ENCODE assay signal across 9 mouse cellular contexts in genomic region chr9:72155250-72156138, GRCm38 (mm10). TPM values are rescaled to one million over a fixed set of nuclear protein-coding genes. Genes with fewer than 3 reads are reported as not detected.
DNase-seq lines count a peak whose midpoint lies in the region; ATAC-seq lines count a peak whose summit lies in the region.
"Had no signal": no experiment of that assay in that cellular context is flagged by ENCODE, and none has a peak within 500 bp of the region (broad histone marks: within the 10 kb centered on the region; RNA-seq: fewer than 3 reads in every experiment).

No protein-coding gene starts in this region.

- no peaks in the 10 kb centered on the region for H3K27me3 ChIP-seq in forebrain, embryonic 16.5 days (replicated peaks; ENCODE audit: control insufficient read depth, insufficient read depth, low read length)
- H3K27me3 ChIP-seq in liver, embryonic 13.5 days = peaks cover 17% of the 10 kb centered on the region; the same call in 1 of the 2 replicates
- H3K27me3 ChIP-seq in stomach, embryonic 15.5 days (replicated peaks) = no peaks in the 10 kb centered on the region
- H3K27me3 ChIP-seq: Patski had no signal

- peak overlapping the region; percentile 3 for H3K4me3 ChIP-seq in forebrain, embryonic 16.5 days (replicated peaks; ENCODE audit: low read length)
- H3K4me3 ChIP-seq in liver, embryonic 13.5 days (replicated peaks) = no peak overlapping the region
- peak overlapping the region; percentile 17 for H3K4me3 ChIP-seq in stomach, embryonic 15.5 days (replicated peaks)

- DNase-seq in layer of hippocampus, adult 18-20 months (ENCODE audit: low spot score in 2 of 2) = peak; percentile 16 to 27
- no peak for DNase-seq in layer of hippocampus, adult 9-10 months (ENCODE audit: low spot score)
- DNase-seq in cerebellum, postnatal 14 days = peak; percentile 19 to 50
- DNase-seq in liver, embryonic 13.5 days = no peak
- no peak for DNase-seq in spleen, adult 18-20 months

- 0 out of 2 replicates have a peak, but pooled peaks cover 10% of the 10 kb centered on the region for H3K4me1 ChIP-seq in forebrain, embryonic 16.5 days (replicated peaks; ENCODE audit: control insufficient read depth, insufficient read depth, low read length)
- H3K4me1 ChIP-seq in liver, embryonic 13.5 days (replicated peaks) = no peaks in the 10 kb centered on the region
- H3K4me1 ChIP-seq in stomach, embryonic 15.5 days = peaks cover 7% of the 10 kb centered on the region; the same call in 1 of the 2 replicates

- H3K9me3 ChIP-seq in forebrain, embryonic 16.5 days (ENCODE audit: control insufficient read depth, low read length) = no peaks in the 10 kb centered on the region
- H3K9me3 ChIP-seq in liver, embryonic 13.5 days (replicated peaks) = no peaks in the 10 kb centered on the region
- no peaks in the 10 kb centered on the region for H3K9me3 ChIP-seq in stomach, embryonic 15.5 days

- H3K9ac ChIP-seq in forebrain, embryonic 16.5 days (replicated peaks; ENCODE audit: low read depth, low read length) = peak overlapping the region; percentile 33; the same call in 1 of the 2 replicates
- no peak overlapping the region for H3K9ac ChIP-seq in liver, embryonic 13.5 days
- no peak overlapping the region for H3K9ac ChIP-seq in stomach, embryonic 15.5 days

- H3K27ac ChIP-seq in forebrain, embryonic 16.5 days (ENCODE audit: low read length) = peak overlapping the region; percentile 26
- no peak overlapping the region for H3K27ac ChIP-seq in liver, embryonic 13.5 days
- H3K27ac ChIP-seq in stomach, embryonic 15.5 days = no peak overlapping the region

- peak; percentile 55 for ATAC-seq in forebrain, embryonic 16.5 days
- no peak for ATAC-seq in liver, embryonic 13.5 days (ENCODE audit: low read depth)
- no peak for ATAC-seq in stomach, embryonic 15.5 days (ENCODE audit: insufficient read depth, low FRiP score, low read depth)
- ATAC-seq in granulocyte monocyte progenitor cell, adult 5-6 weeks (replicated peaks; ENCODE audit: poor library complexity, severe bottlenecking) = no peak
- ATAC-seq: Patski had no signal

- no peaks in the 10 kb centered on the region for H3K36me3 ChIP-seq in forebrain, embryonic 16.5 days (ENCODE audit: control insufficient read depth, insufficient read depth)
- no peaks in the 10 kb centered on the region for H3K36me3 ChIP-seq in liver, embryonic 13.5 days
- H3K36me3 ChIP-seq in stomach, embryonic 15.5 days = no peaks in the 10 kb centered on the region

- WGBS in forebrain, embryonic 16.5 days = 11% methylated on average over 21 of the region's 21 CpGs
- WGBS in liver, embryonic 13.5 days (ENCODE audit: insufficient replicate concordance) = 40% methylated on average over 21 of the region's 21 CpGs
- 15% methylated on average over 21 of the region's 21 CpGs for WGBS in stomach, embryonic 15.5 days

- peak overlapping the region; percentile 49 for H3K4me2 ChIP-seq in forebrain, embryonic 16.5 days (ENCODE audit: low read length)
- peak overlapping the region; percentile 37 for H3K4me2 ChIP-seq in liver, embryonic 13.5 days
- peak overlapping the region; percentile 51 for H3K4me2 ChIP-seq in stomach, embryonic 15.5 days

RNA-seq across cellular contexts. Expression of gene Tcf12, which starts 43.8 kb away (rescaled TPM):
- 10 to 100 TPM; 54.7 to 57.8 TPM for total RNA-seq in layer of hippocampus, adult 18-20 months (2021)
- 52.0 and 57.0 TPM in 2 replicates for polyA plus RNA-seq in forebrain, embryonic 16.5 days (2015; fragmentation: Nextera tagmentation; extraction: Ambion mirVana)
- 9.9 and 11.2 TPM in 2 replicates for polyA plus RNA-seq in liver, embryonic 13.5 days (2015; fragmentation: Nextera tagmentation; extraction: Ambion mirVana)
- polyA plus RNA-seq in stomach, embryonic 15.5 days (2015; fragmentation: Nextera tagmentation; extraction: Ambion mirVana) = 47.6 and 48.4 TPM in 2 replicates
- 76.7 and 79.8 TPM in 2 replicates for total RNA-seq in granulocyte monocyte progenitor cell, adult 5-6 weeks (2014; fragmentation: Nextera tagmentation)
- 38.5 and 52.7 TPM in 2 replicates for total RNA-seq in granulocyte monocyte progenitor cell, adult 5-6 weeks (2017)

Comparison
In these comparisons a context has a peak if more than half of its experiments do, and no peak if none do; other contexts are left out.
1. DNase-seq: peak in layer of hippocampus, adult 18-20 months (2 of 2) and cerebellum, postnatal 14 days (2 of 2); none in layer of hippocampus, adult 9-10 months (single experiment), liver, embryonic 13.5 days (single experiment) and spleen, adult 18-20 months (0 of 2).
2. Peak in every context shown above with its lines, with median percentiles within 50 percentile points of each other: H3K4me2 ChIP-seq.